Comparison of ENCODE assay signal across 8 mouse cellular contexts in the genomic region with DNA sequence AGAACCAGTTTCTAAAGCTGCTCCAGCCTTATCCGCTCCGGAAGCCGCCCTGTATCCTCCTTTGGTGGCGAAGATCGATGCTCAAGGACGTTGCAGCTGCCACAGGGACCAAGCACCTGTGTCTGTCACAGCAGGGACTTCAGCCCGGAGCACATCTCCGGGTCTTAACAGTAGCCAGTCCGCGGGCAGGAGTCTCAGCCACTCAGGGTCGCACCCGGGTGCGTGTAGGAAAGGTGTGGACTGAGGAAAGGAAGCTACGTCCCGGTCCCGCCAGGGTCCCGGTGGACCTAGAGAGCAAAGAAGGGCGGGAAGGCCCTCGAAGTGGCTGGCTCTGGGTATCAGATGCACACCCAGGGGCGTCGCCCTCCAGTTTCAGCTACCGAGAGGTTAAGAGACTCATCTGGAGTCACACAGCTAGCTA. TPM values are rescaled to one million over a fixed set of nuclear protein-coding genes. Genes with fewer than 3 reads are reported as not detected.
A peak's percentile ranks its signal among the peaks of the same experiment; 100 is the strongest.
DNase-seq lines count a peak whose midpoint lies in the region; ATAC-seq and TF ChIP-seq lines count a peak whose summit lies in the region.

No protein-coding gene starts in this region.

- no peaks in the 10 kb centered on the region for H3K36me3 ChIP-seq in E14TG2a.4 (ENCODE audit: insufficient read depth, low read length)
- no peaks in the 10 kb centered on the region for H3K36me3 ChIP-seq in hindbrain, embryonic 15.5 days
- H3K36me3 ChIP-seq in midbrain, embryonic 14.5 days (ENCODE audit: control insufficient read depth, insufficient read depth, low read length), result no peaks in the 10 kb centered on the region

- ATAC-seq in hindbrain, embryonic 15.5 days (ENCODE audit: low FRiP score, low read depth), result peak; percentile 61
- ATAC-seq in midbrain, embryonic 14.5 days (ENCODE audit: low FRiP score, low TSS enrichment), result 0 out of 2 replicates have a peak, but pooled peaks have one; percentile 35

- no peak for TF ChIP-seq CTCF in E14TG2a.4 (conservative IDR thresholded peaks at IDR 0.05; ENCODE audit: low read length)

- H3K9me3 ChIP-seq in E14TG2a.4 (ENCODE audit: low read length), result no peaks in the 10 kb centered on the region
- H3K9me3 ChIP-seq in hindbrain, embryonic 15.5 days, result no peaks in the 10 kb centered on the region
- H3K9me3 ChIP-seq in midbrain, embryonic 14.5 days (ENCODE audit: control insufficient read depth, low read length), result no peaks in the 10 kb centered on the region

- H3K4me3 ChIP-seq in E14TG2a.4 (replicated peaks; ENCODE audit: low read length), result peak overlapping the region; percentile 82
- peak overlapping the region; percentile 44 for H3K4me3 ChIP-seq in hindbrain, embryonic 15.5 days
- peak overlapping the region; percentile 47 for H3K4me3 ChIP-seq in midbrain, embryonic 14.5 days (replicated peaks; ENCODE audit: low read depth, low read length)

- 0 out of 2 replicates have a peak overlapping the region, but pooled peaks have one; percentile 35 for H3K27ac ChIP-seq in hindbrain, embryonic 15.5 days (replicated peaks)
- 0 out of 2 replicates have a peak overlapping the region, but pooled peaks have one; percentile 1 for H3K27ac ChIP-seq in midbrain, embryonic 14.5 days (replicated peaks; ENCODE audit: low read depth, low read length)

- H3K4me2 ChIP-seq in hindbrain, embryonic 15.5 days, result peak overlapping the region; percentile 61
- H3K4me2 ChIP-seq in midbrain, embryonic 14.5 days (ENCODE audit: low read length), result peak overlapping the region; percentile 62

- peaks cover 55% of the 10 kb centered on the region for H3K4me1 ChIP-seq in E14TG2a.4 (replicated peaks; ENCODE audit: low read depth, low read length)
- peaks cover 25% of the 10 kb centered on the region for H3K4me1 ChIP-seq in hindbrain, embryonic 15.5 days (replicated peaks)
- H3K4me1 ChIP-seq in midbrain, embryonic 14.5 days (ENCODE audit: control insufficient read depth, insufficient read depth, low read length), result peaks cover 3% of the 10 kb centered on the region; the same call in 1 of the 2 replicates

- under 1% methylated on average over 22 of the region's 22 CpGs for WGBS in hindbrain, embryonic 15.5 days
- 1% methylated on average over 22 of the region's 22 CpGs for WGBS in midbrain, embryonic 14.5 days

- peaks cover 24% of the 10 kb centered on the region for H3K27me3 ChIP-seq in E14TG2a.4 (ENCODE audit: insufficient read depth, low read length)
- H3K27me3 ChIP-seq in hindbrain, embryonic 15.5 days, result peaks cover 63% of the 10 kb centered on the region
- H3K27me3 ChIP-seq in midbrain, embryonic 14.5 days (ENCODE audit: control insufficient read depth, insufficient read depth, low read length), result peaks cover 56% of the 10 kb centered on the region

- peak; percentile 18 for DNase-seq in brain, adult 2 months (ENCODE audit: low read depth, low spot score)
- peak; percentile 51 to 55 for DNase-seq in gastrocnemius, adult 8-10 months (ENCODE audit: low spot score in 2 of 2)
- DNase-seq in liver, result peak; percentile 53
- peak; percentile 70 for DNase-seq in midbrain, embryonic 14.5 days
- DNase-seq in spleen, postnatal 14 days (ENCODE audit: low spot score in 2 of 2), result peak; percentile 17 to 34
- DNase-seq in layer of hippocampus, postnatal 25 days (ENCODE audit: extremely low spot score in 1 of 2, low spot score in 1 of 2), result no peak

- H3K9ac ChIP-seq in hindbrain, embryonic 15.5 days, result 0 out of 2 replicates have a peak overlapping the region, but pooled peaks have one; percentile 28
- 0 out of 2 replicates have a peak overlapping the region, but pooled peaks have one; percentile 14 for H3K9ac ChIP-seq in midbrain, embryonic 14.5 days (replicated peaks; ENCODE audit: low read length)

RNA-seq across cellular contexts. Expression of a gene that starts 1.1 kb away (rescaled TPM):
- 10 to 100 TPM in 2 of 4 experiments, 1 to 10 TPM in 2; 9.0 to 12.5 (median 9.9) TPM for total RNA-seq in gastrocnemius, adult 8-10 months (2022)
- polyA plus RNA-seq in hindbrain, embryonic 15.5 days (2015; fragmentation: Nextera tagmentation; extraction: Ambion mirVana), result 1.9 and 2.4 TPM in 2 replicates
- 1.8 and 2.4 TPM in 2 replicates for polyA plus RNA-seq in midbrain, embryonic 14.5 days (2014; fragmentation: Nextera tagmentation; extraction: Ambion mirVana)
- 1 to 10 TPM; 7.3 to 7.4 TPM for total RNA-seq in layer of hippocampus, postnatal 25 days (2021)

Comparison
In these comparisons a context has a peak if more than half of its experiments do, and no peak if none do; other contexts are left out.
1. DNase-seq: peak in brain, adult 2 months (single experiment), gastrocnemius, adult 8-10 months (2 of 2), liver (single experiment), midbrain, embryonic 14.5 days (single experiment) and spleen, postnatal 14 days (2 of 2); none in layer of hippocampus, postnatal 25 days (0 of 2).
2. Peak in every context shown above with its lines, with median percentiles within 50 percentile points of each other: H3K4me3 ChIP-seq.